Mouse (Mus musculus): Measurements from ENCODE around the gene Fam198a. TPM values are rescaled to one million over a fixed set of nuclear protein-coding genes. Genes with fewer than 3 reads are reported as not detected.
"Not testable (repeated sequence)": the region's sequence is repeated elsewhere in the genome, so short reads cannot be mapped to it uniquely, and the experiment has no call there.

Gene Fam198a
- total RNA-seq, 1 experiment from 2014 or later: 2.5 TPM

DNA sequence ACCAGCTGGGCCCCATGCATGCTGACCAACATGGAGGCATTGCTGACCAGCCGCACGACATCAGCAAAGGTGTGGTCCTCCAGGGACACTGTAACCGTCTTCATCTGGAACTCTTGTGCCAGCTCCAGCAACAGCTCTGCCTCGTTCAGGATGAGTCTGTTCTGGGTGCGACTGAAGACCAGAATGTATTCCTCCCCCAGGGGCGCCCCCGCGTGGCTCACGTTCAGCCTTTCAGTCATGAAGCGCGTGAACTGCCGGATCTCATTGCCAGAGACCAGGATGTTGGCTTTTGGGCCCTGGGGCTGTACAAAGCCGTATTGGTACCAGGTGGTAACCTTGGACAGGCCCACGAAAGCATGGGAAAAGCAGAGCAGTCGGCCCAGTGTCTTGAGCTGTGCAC is 31.9 kb downstream of the Fam198a start:
- no peak for DNase-seq

DNA sequence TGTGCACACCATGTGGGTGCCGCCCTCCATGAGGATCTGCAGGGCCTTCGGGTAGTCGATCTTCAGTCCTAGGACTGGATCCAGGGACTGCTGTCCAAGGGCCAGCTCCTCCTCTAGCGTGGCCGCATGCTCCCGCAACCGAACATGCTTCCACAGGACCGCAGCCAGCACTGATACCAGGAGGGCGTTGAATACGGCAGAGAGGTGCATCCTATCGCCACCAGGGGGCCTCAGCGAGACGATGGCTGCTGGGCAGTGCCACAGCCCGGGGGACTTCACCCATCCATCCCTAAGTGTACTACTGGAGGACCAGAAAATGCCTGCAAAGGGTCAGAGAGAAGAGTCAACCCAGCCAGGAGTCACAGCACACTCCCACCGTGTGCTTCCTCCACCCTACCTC is 32.7 kb downstream of the Fam198a start:
- peak; percentile 91 for DNase-seq

DNA sequence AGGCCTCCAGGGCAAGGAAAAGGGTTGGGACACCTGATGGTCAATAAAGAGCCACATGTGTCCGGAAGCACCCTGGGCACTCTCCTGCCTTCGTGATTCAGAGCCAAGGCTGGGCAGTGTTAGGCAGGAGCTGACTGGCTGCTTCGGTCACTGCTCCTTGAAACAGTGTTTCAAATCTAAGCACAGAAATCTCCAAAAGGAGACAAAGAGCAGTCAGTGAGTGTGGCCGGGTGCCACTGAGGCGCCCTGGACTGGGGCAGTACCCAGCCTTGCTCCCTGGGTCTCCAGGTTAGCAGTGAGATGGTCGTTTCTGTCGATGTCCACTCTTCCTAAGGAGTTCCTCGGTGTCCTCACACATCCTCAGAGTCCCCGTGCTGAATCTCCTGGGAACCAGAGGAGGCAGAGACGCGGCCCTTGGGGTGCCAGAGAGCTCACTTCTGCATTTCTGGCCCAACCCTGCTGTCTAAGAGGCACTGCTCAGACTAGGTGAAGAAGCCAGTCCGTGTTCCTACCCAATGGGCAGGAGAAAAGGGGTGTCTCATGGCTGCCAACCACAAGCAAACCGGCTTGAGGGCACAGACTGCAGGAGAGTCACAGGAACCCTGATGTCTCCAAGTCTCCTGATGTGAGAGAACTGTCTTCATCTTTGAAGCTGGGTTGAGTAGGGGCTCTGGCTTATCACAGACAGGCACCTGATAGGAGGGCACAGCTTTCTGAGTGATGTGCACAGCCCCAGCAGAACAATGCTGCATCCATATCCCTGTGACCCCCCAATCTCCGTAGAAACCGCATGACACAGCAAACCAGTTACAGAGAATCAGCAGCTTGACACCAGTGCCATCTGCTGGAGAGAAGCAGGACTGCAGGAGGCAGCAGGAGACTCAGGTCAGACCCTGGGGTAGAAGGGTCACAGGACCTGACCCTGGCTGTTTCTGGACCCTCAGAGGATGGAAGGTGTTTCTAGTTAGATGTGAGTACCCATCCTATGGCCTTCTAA is 34.0 kb downstream of the Fam198a start:
- DNase-seq: peak; percentile 79

DNA sequence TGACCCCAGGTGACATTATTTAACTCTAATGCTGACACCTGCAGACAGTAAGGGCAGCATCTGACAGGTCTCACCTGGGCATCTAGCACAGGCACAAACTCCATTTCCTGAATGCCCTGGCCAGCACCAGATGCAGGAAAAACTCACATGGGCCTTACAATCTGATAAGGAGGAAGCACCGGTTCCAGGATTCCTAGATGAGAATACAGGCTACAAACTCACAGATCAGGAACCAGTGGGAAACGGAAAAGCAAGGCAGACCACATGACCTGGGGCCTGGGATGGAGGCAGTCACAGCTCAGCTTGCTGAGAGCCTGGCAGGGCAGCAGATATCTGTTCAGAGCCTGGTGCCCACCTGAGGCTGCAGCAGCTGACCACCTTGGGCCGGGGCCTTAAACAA is 38.1 kb downstream of the Fam198a start:
- no peak for DNase-seq

DNA sequence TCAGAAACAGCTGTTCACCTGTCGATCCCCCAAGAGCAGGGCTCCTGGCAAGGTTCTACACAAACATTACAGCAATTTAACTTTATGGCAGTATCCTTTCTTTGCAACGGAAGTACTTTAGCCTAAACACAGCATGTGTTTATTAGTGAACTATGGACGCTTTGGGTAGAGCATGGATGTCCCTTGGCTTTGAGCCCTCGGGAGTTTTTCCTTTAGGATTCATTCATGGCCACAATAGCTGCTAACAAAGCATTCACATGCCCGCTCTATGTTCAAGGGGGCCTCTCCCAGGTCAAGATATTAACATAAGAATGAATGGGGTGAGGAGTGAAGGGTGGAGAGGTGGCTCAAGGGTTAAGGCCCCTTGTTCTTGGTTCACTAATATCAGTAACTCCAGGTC is 38.7 kb downstream of the Fam198a start:
- DNase-seq: no peak

DNA sequence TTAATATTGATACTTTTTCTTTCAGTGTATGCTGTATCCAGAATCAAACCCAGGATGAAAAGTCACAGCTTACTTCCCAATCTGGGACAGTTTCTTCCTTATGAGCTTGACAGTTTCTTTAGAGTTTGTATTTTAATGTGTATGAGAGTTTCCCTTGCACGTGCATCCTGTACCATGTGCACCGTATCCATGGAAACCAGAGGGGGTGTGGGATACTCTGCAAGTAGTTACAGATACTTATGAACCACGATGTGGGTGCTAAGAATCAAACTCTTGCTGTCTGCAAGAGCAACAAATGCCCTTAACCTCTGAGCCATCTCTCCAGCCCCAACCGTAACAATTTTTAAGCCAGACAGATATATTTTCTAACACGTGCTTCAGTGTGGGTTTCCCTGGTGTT is 40.3 kb downstream of the Fam198a start:
- no peak for DNase-seq

DNA sequence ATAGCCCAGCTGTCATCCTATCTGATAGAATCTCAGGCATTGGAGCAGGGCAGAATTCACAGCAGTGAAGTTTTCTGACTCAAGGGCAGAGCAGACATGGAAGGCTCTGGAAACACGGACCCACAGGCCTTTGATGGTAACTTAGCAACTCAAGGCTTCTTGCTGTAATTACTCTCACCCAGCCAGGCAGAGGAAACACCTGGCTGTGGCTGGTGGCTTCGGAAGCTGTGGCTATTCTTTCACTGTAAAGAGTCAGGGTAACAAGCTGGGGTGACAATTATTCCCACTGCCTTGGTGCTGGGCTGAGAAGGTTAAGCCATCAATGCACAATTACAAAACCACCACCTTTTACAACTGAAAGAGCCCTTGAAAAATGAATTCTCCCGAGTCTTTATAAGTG is 42.3 kb downstream of the Fam198a start:
- DNase-seq: no peak

DNA sequence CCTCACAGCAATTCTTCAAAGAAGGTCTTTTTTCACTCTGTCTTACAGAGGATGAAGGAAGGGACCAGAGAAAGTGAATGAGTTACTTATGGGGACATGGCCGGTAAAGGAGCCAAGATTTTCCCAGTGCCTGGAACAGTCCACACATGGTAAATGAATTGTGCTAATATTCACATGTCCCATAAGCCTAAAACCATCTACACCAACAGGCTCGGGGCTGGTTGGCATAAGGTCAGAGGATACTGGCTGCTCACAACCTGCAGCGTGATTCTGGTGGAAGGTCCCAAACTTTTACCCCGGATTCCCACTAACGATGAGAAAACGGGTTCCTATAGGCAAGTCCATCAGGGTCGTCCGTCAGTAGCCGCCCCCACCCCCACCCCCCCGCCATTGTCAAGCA is 44.3 kb downstream of the Fam198a start:
- no peak for DNase-seq

DNA sequence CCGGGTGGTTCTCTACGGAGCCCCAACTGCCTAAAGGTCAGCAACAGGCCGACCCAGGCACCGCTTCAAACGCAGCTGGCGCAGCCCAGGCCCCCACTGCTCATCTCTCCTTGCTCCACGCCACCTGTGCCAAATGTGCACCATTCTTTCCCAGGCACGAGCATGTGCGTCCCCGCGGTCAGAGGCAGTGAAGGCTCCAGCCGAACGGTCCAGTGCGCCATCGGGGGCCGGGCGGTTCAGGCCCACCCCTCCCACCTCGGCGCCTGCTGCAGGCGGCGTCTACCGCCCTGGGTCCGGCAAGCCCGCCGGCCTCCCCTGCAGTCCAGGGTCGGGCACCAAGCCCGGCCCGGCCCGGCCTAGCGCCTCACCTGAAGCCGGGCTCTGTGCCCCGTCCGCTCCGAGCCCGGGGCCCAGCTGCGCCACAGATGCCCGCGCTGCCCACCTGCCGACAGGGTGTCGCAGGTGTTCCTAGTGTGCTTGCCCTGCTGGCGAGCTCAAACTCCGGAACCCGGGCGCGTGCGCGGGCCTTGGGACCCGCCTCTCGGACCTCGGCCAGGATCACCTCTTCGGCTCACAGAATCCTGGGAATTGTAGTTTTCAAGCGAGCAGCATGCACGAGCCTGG is 44.8 kb downstream of the Fam198a start:
- peak; percentile 91 for DNase-seq

DNA sequence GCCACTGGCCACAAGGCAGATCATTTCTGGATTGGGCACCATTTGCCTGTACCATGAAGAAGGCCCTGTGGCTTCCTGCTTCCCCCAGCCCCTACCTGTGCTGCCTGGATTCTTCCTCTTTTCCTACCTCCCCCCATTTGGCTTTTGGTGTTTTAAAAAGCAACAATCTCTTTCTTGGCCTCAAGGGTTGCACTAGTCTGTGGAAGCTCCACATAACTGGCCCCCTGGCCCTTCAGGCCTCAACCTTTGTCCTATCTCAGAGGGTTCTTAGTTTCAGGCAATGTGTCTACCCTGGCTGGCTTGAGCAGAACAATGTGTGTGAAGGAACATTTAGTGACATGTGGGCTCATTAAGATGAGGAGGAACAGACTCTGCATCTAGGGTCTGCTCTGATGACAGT is 46.2 kb downstream of the Fam198a start, which contains the start of gene Pomgnt2:
Pomgnt2 (minus strand) TSS at position 101 of the 400 bp plus-strand sequence.
- no peak for DNase-seq

DNA sequence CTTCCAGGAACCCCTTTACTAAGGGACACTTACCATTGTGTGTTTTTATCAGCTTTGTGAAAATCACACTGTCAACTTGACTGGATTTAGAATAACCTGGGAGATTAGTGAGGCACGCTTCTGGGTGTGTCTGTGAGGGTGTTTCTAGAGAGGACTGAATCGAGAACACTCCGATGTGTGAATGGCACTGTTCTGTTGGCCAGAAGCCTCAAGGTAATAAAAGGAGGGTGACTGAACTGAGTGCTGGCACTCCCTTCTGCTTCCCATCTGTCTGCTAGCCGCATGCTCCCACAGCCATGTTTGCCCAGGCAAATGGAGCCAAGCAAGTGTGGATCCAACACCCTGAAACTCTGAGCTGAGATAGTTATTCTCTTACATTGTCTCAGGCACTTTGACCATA is 47.2 kb downstream of the Fam198a start:
- no peak for DNase-seq

DNA sequence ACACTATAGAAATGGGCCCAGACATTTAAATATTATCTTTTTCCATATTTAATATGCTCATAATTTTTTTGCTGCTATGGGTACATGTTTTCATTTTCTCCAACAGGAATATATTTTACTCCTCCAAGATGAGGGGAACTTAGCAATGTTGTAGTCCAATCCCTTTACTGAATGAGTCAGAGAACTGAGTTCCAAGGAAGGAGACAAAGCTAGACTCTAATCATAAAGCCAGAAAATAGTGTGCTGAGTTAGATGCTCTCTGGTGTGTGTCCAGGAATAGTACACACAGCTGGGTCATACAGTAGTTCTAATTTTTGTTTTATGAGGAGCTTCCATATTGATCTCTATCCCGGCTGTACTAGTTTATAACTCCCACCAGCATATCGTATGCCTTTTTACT is 55.4 kb downstream of the Fam198a start:
- DNase-seq: no peak

DNA sequence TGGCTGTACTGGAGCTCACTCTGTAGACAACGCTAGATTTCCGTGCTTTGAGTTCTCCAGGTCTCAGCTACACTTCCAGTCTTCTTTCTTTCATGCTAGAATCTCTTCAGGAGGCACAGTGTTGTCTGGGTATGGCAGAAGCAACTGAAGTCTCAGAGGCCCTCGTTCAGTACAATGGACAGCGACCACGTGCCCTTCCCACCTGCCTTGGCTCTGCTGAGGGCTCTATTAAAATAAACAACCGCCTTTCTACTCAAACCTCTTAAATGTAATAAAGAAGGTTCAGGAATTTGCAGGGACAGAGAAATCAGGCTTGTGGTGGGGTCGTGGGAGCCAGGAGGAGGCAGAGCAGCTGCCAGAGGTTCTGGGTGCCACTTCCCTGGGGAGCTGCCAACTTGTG is 55.8 kb downstream of the Fam198a start:
- DNase-seq: peak; percentile 71

DNA sequence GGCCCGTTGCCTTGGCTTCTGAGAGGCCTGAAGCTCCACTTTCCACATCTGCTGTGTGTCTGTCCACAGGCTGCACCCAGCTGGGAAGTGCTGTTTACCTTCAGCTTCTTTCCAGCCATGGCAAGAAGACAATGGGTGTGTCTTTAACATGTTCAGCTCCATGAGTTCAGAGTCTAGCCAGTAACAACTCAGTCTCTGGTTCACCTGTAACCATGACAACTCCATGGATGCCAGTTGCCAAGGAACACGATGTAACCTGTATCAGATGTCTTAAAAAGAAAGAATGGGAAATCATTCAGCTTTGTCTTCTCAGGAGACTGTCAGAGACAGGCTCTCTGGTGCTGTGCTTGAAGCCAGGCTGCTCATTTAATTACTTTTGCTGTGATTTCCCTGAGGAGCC is 58.1 kb downstream of the Fam198a start:
- DNase-seq: no peak

DNA sequence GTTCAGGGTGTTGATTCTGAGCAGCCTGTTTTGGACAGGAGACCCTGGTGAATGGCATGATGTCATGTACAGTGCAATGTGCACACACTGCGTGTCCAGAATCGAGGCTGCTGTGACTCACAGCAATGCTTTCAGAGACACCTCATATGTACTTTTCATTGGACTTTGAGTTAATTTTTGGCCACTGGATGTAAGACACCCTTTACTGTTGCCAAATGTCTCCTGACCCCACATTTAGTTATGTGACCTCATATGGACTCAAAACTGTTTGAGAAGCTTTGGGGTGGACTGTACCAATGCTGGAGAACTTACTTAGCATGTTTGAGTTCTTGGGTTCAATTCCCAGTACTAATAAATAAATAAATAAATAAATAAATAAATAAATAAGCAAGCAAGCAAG is 60.0 kb downstream of the Fam198a start:
- DNase-seq: no peak

DNA sequence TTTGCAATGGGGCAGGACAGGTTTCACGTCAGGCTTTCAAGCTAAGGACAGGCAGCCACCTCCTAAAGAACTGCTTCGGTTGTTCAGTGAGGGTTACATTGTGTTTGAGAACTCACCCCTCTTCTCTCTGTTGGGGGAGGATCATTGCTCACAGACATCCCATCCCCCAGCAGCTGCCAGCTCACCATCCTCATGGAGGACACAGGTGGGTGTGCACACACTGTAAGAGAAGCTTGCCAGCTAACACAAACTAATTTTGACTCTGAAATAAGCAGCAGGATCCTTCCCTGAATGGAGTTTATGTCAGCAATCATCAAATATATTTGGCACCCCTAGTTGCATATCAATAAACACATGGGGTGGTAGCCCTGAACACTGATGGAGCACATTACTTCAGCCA is 62.0 kb downstream of the Fam198a start:
- no peak for DNase-seq

DNA sequence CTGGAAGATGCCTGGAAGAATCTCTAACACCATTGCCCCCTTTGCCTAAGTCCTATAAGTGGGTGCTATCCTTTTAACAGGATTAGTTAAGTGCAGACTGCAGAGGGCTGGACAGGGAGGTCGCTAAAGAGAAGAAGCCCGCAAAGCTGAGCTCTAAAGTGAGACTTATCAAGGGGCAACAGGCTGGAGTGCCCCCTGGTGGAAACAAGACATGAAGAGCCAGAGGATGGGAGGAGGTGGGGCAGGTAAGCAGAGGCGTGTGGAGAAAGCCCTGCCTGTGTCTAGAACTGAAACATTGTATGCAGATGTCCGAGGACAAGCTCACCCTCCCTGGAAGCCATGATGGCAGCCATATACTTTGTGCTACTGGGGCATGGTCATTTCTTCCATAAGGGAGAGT is 62.8 kb downstream of the Fam198a start:
- DNase-seq: no peak

DNA sequence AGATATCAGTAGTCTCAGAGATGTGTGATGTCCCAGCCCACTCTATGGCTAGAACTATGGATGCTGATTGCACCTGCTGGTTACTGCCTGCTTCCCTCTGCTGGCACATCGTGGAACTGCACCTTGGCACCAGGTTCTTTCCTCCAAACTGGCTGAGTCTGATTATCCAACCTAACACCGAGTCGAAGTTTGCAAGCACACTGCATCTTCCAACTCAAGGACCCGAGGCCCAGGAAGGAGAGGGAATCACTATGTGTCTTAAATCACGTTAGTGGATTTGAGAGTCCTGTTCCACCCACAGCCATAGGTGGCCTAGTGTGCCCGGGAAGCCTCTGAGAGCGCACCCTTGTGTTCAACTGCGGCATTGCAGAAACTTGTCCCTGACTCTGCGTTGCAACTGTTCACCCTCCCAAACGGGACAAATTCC is 63.5 kb downstream of the Fam198a start:
- DNase-seq: peak; percentile 88

DNA sequence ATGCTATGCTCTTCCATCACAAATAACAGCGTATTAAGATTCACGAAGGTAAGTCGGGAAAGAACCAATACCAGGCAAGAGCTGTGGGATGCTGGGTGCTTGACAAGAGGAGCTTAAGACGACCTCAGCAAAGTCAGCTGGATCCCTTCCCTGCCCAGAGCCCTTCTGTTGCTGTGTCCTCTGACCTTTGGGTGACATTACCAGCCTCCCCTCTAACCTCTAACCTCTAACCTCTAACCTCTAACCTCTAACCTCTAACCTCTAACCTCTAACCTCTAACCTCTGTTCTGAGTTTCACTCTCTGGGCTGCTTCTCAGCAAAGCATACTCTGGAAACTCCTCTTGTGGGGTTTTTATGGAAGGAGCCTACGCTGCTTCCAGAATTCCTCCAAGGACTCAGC is 67.3 kb downstream of the Fam198a start:
- DNase-seq: peak; percentile 4

DNA sequence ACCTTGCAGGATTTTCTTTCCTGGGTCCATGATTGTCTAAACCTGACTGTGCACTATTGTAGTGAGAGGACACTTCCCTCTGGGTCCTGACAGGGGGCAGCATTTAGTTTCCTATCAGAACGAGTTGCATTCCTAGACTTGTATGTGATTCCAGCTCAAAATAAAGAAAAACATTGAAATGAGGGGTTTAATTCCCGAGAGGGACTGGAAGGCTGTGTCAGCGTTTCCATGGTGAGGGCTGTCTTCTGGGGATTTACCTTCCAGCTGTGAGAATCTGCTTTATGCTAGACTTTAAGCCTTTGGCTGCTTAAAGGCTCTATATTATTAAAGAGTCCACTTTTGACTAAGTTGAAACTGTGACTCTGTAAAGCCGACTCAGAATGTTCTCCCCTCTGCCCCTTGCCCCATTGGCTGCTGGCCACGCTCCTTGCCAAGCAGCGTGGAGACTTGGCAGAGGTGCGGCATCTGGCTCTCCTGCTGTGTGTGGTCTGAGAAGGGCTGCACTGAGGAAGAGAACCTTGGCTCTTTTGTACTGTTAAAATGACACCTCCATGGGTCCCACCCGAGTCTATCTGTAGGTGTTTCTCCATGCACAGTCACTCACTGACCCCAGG is 68.1 kb downstream of the Fam198a start:
- peak; percentile 82 for DNase-seq

DNA sequence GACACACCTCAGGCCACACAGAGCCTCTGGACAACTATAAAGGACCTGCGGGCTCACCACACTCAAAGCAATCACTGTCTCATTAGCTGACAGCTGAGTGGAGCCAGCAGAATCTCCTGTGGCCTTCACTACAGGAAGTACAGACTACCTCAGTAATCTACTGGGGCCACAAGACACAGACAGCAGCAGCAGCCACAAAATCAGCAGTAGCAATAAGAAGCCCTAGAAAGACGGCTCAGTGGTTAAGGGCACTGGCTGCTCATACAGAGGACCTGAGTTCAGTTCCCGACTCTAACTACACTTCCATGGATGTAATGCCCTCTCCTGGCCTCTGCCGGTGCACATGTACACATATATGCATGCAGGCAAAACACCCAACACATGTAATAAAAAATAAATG is 69.5 kb downstream of the Fam198a start:
- DNase-seq: no peak

DNA sequence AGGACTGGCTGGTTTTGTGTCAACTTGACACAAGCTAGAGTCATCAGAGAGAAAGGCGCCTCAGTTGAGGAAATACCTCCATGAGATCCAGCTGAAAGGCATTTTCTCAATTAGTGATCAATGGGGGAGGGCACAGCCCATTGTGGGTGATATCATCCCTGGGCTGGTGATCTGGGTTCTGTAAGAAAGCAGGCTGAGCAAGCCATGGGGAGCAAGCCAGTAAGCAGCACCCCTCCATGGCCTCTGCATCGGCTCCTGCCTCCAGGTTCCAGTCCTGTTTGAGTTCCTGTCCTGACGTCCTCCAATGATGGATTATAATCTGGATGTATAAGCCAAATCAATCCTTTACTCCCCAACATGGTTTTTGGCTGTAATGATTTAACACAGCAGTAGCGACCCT is 70.4 kb downstream of the Fam198a start:
- DNase-seq: not testable (repeated sequence)

DNA sequence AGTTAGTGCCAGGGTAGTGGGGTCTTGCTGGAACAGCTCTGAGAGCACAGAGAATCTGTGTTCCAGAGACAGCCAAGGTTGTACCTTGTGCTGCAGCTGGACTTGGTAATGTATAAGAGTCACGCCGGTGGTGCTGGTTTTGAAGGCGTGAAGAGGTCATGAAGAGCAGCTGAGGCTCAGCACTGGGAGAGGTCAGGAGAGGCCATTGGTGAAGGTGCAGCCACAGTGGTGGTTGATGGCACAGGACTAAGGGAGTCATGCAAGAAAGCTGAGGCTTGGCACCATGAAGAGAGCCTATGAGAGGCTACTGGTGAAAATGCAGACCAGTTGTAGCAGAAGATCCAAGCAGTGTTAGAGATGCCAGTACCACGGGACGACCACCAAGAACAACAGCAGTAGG is 70.8 kb downstream of the Fam198a start:
- DNase-seq: no peak

Measured in adrenal gland, postnatal 14 days (tissue).